Mouse (Mus musculus): ENCODE measurements around the gene Gc. TPM values are rescaled to one million over a fixed set of nuclear protein-coding genes. Genes with fewer than 3 reads are reported as not detected.
A peak's percentile ranks its signal among the peaks of the same experiment; 100 is the strongest.

Gene Gc
- total RNA-seq (2022) = not detected

GRCm38 (mm10) chr5:89457554-89458062 is at the start of gene Gc:
Gc (minus strand) TSS chr5:89457898.
- DNase-seq (ENCODE audit: low spot score in 2 of 2) = no peak

GRCm38 (mm10) chr5:89500182-89500581 is 42.5 kb upstream of the Gc start:
- DNase-seq (ENCODE audit: low spot score in 2 of 2) = no peak

- no peak for DNase-seq (ENCODE audit: low spot score in 2 of 2)
These were observed 34.9 kb upstream of the Gc start for GRCm38 (mm10) chr5:89492560-89492959.

- DNase-seq (ENCODE audit: low spot score in 2 of 2) = no peak
These were observed 12.8 kb upstream of the Gc start for GRCm38 (mm10) chr5:89470483-89470882.

GRCm38 (mm10) chr5:89467886-89468285 is 10.2 kb upstream of the Gc start:
- DNase-seq (ENCODE audit: low spot score in 2 of 2) = no peak

- no peak for DNase-seq (ENCODE audit: low spot score in 2 of 2)
These were observed 9.3 kb upstream of the Gc start for GRCm38 (mm10) chr5:89467045-89467444.

- no peak for DNase-seq (ENCODE audit: low spot score in 2 of 2)
These were observed 8.6 kb upstream of the Gc start for GRCm38 (mm10) chr5:89466275-89466674.

GRCm38 (mm10) chr5:89461817-89462216 is 4.1 kb upstream of the Gc start:
- no peak for DNase-seq (ENCODE audit: low spot score in 2 of 2)

GRCm38 (mm10) chr5:89459591-89459990 is 1.9 kb upstream of the Gc start:
- no peak for DNase-seq (ENCODE audit: low spot score in 2 of 2)

GRCm38 (mm10) chr5:89458987-89459386 is 1.3 kb upstream of the Gc start:
- DNase-seq (ENCODE audit: low spot score in 2 of 2) = no peak

GRCm38 (mm10) chr5:89455526-89455925 is 2.2 kb downstream of the Gc start:
- DNase-seq (ENCODE audit: low spot score in 2 of 2) = peak in 1 of 2 experiments; percentile 6

GRCm38 (mm10) chr5:89450798-89451197 is 6.9 kb downstream of the Gc start:
- DNase-seq (ENCODE audit: low spot score in 2 of 2) = no peak

GRCm38 (mm10) chr5:89449325-89449724 is 8.4 kb downstream of the Gc start:
- DNase-seq (ENCODE audit: low spot score in 2 of 2) = no peak

- no peak for DNase-seq (ENCODE audit: low spot score in 2 of 2)
These were observed 9.7 kb downstream of the Gc start for GRCm38 (mm10) chr5:89447978-89448377.

GRCm38 (mm10) chr5:89444360-89444759 is 13.3 kb downstream of the Gc start:
- DNase-seq (ENCODE audit: low spot score in 2 of 2) = no peak

GRCm38 (mm10) chr5:89411536-89411935 is 46.2 kb downstream of the Gc start:
- DNase-seq (ENCODE audit: low spot score in 2 of 2) = no peak

GRCm38 (mm10) chr5:89407376-89408082 is 50.2 kb downstream of the Gc start:
- DNase-seq (ENCODE audit: low spot score in 2 of 2) = no peak

- no peak for DNase-seq (ENCODE audit: low spot score in 2 of 2)
These were observed 52.6 kb downstream of the Gc start for GRCm38 (mm10) chr5:89405132-89405531.

- no peak for DNase-seq (ENCODE audit: low spot score in 2 of 2)
These were observed 67.3 kb downstream of the Gc start for GRCm38 (mm10) chr5:89390405-89390804.

- DNase-seq (ENCODE audit: low spot score in 2 of 2) = no peak
These were observed 73.5 kb downstream of the Gc start for GRCm38 (mm10) chr5:89384204-89384603.

- DNase-seq (ENCODE audit: low spot score in 2 of 2) = no peak
These were observed 76.4 kb downstream of the Gc start for GRCm38 (mm10) chr5:89381340-89381739.

GRCm38 (mm10) chr5:89370140-89370539 is 87.6 kb downstream of the Gc start:
- no peak for DNase-seq (ENCODE audit: low spot score in 2 of 2)

GRCm38 (mm10) chr5:89368045-89368743 is 89.5 kb downstream of the Gc start:
- no peak for DNase-seq (ENCODE audit: low spot score in 2 of 2)
